Mouse (Mus musculus): ENCODE results near the gene Mgarp. TPM values are rescaled to one million over a fixed set of nuclear protein-coding genes. Genes with fewer than 3 reads are reported as not detected.

The Mgarp gene
- polyA plus RNA-seq (2015; fragmentation: Nextera tagmentation; extraction: Ambion mirVana), result 477 and 1,268 TPM in 2 replicates

DNA sequence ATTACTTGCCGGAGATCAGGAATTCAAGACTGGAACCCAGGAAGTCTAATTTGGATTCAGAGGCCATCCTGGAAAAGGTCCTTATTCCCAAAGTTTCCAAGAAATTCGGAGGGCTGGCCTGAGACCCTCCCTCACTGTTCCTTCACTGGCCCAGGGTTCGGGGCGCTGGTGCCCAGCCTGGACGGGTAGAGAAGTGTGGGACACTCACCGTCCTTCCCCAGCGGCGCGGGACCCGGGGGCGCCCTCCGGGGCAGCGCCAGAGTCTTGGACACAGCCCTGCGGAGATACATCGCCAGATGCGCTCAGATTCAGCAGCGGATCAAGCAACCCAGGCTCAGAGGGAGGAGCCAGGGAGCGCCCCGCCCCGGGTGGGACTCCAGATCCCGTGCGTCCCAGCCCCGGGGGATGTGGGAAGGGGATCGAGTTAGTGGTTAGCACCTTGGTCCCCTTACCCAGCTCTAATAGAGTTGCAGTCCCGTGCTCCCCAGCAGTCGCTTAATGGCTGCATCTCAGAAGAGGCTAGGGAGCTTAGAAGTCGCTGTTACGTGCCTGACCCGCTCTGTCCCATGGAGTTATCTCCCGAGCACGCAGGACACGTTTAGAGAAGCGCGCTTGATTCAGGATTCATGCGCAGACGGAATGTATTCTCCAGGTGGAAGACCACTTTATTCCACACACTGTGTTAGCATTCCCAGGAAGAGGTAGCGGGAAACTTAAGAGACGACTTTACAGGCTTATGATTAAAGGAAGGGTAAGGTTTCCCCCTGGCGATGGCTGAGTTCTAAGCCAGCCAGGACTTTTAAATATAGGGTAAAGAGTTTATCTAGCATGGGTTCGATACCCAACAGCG is at the start of gene Mgarp:
Gene Mgarp, minus strand, starts transcription at position 520 of the 850 bp plus-strand sequence.

DNA sequence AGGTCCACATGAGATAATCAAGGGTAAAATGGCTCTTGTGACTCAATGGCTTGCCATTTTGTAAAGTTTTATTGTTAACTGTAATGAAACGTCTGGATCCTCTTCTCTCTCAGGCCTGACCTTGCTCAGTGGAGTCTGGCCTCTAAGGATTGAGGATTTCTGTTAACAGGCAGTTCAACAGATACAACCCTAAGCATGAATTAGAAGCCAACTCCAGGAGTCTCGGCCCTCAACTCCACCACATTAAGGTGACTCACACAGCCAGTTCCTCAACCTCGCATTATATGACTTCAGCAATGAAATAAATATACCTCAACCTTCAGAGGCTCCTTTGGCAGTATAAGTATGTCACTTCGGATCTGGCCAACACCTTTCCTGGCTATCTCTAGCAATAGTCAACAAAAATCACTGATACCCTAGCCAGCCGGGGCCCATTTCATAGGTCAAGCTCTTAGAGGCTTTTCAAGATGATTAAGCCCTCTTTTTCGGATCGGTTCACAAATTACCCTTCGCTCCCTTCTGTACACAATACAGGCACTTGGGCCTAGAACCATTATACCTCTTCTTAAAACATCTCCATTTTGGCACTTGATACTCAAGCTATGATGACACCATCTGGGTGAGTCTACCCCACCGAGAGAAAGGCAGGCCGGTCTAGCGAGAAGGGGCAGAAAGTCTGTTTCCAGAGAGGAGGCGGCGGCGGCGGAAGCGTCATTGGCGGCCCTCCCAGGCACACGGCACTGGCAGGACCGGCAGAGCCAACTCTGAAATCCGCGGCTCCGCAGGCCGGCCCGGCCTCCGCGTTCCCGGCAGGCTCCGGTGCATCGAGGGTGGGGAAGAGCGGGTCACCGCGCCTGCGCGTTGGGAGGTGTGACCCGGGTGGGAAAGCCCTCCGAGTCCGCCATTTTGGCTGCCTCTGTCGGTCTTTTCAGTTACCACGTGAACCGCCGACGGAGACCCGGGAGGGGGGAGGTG is 18.8 kb upstream of the Mgarp start, which contains the start of gene Naa15:
Gene Naa15, plus strand, starts transcription at position 51 of the 975 bp plus-strand sequence.

DNA sequence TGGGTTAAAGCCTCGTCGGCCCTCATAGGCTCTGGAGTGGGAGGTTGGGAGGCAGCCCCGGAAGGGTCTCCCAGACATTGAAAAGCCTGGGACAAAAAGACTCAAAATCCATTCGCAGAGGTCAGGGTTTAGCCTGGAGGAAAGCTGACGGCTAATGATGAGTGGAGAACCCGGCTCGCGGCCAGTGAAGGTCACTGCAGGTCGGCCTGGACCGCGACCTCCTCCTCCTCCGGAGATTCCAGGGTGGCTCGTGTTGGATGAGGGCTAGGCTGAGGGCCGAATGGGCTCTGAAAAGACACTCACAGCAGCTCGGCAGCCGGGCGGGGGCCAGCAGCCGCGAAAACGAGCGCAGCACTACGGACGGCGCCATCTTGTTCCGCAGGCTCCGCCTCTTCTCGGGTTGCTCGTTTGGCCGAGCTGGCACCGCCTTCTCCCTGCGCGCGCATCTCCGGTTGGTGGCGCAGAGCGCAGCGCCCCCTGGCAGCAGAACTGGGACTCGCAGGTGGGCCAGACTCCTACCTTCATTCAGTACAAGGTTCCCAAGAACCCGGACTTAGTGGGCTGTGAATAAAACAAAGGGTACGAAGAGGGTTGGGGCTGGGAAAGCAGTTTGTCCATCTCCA is 12.1 kb upstream of the Mgarp start, which contains the start of gene Ndufc1:
Gene Ndufc1, minus strand, starts transcription at position 428 of the 623 bp plus-strand sequence.

DNA sequence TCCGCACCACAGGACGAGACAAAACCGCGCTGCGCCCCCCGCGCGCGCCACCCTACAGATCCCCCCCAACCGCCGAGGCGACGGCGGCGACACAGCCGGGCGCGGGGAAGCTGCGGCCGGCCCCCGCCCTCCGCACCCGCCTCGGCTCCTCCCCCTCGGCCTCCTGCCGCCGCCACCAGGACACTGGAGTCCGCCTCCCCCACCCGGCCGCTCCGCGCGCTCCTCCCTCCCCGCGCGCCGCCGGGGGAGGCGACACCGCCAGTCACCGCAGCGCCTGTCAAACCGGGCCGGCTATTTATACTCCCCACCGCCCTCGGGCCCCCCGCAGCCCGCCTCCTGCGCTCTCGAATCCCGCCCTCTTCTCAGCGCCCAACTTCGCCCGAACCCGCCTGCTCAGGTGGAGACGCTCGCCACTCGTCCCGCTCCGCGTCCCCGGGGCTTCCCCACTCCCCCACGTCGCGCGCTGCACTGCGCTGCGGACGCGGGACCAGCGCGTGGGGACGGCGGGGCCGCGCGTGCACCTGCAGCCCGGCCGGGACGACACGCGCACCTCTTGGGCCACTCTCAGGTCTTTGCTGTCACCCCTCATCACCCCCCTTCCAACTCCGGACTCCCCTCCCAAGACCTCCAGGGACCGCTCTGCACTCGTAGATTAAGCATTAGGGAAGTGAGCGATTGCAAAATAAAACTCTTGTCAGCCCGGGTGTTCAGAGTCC is 55.8 kb downstream of the Mgarp start, which contains the start of gene Elf2:
Gene Elf2, minus strand, starts transcription at position 112 of the 716 bp plus-strand sequence.

Other genes starting within 250 kb of the Mgarp start
- 3.6 and 5.6 TPM in 2 replicates for gene Noct, start 172.3 kb downstream of the Mgarp start, polyA plus RNA-seq (2015; fragmentation: Nextera tagmentation; extraction: Ambion mirVana)
- gene Elf2, start 56.1 kb downstream of the Mgarp start, polyA plus RNA-seq (2015; fragmentation: Nextera tagmentation; extraction: Ambion mirVana), result 38.3 and 55.2 TPM in 2 replicates
- gene Ndufc1, start 12.2 kb upstream of the Mgarp start, polyA plus RNA-seq (2015; fragmentation: Nextera tagmentation; extraction: Ambion mirVana), result 1,570 and 1,962 TPM in 2 replicates
- gene Naa15, start 18.4 kb upstream of the Mgarp start, polyA plus RNA-seq (2015; fragmentation: Nextera tagmentation; extraction: Ambion mirVana), result 16.8 and 27.7 TPM in 2 replicates
- gene Rab33b, start 87.2 kb upstream of the Mgarp start, polyA plus RNA-seq (2015; fragmentation: Nextera tagmentation; extraction: Ambion mirVana), result 17.7 and 17.8 TPM in 2 replicates
- gene Setd7, start 164.1 kb upstream of the Mgarp start, polyA plus RNA-seq (2015; fragmentation: Nextera tagmentation; extraction: Ambion mirVana), result 2.3 and 2.7 TPM in 2 replicates

Data from adrenal gland, postnatal 0 days (tissue).